Mouse (Mus musculus): Measurements from ENCODE around the gene Olfr191.
"Not testable (repeated sequence)": the region's sequence is repeated elsewhere in the genome, so short reads cannot be mapped to it uniquely, and the experiment has no call there.

The Olfr191 gene

GRCm38 (mm10) chr16:59089722-59090121, at the start of gene Olfr191:
Gene Olfr191 (minus strand): TSS chr16:59089822.
- not testable (repeated sequence) for DNase-seq (ENCODE audit: low read depth, low spot score)

GRCm38 (mm10) chr16:59130740-59131139, 41.1 kb upstream of the Olfr191 start:
- no peak for DNase-seq (ENCODE audit: low read depth, low spot score)

GRCm38 (mm10) chr16:59120969-59121368, 31.3 kb upstream of the Olfr191 start, which contains the start of gene Olfr194:
Gene Olfr194 (minus strand): TSS chr16:59121069.
- no peak for DNase-seq (ENCODE audit: low read depth, low spot score)

GRCm38 (mm10) chr16:59111781-59112180, 22.2 kb upstream of the Olfr191 start, which contains the start of gene Olfr193:
Gene Olfr193 (minus strand): TSS chr16:59111881.
- no peak for DNase-seq (ENCODE audit: low read depth, low spot score)

- not testable (repeated sequence) for DNase-seq (ENCODE audit: low read depth, low spot score)
Measured at GRCm38 (mm10) chr16:59108522-59108921, 18.9 kb upstream of the Olfr191 start.

- DNase-seq (ENCODE audit: low read depth, low spot score): no peak
Measured at GRCm38 (mm10) chr16:59105312-59105711, 15.7 kb upstream of the Olfr191 start.

GRCm38 (mm10) chr16:59081113-59081512, 8.5 kb downstream of the Olfr191 start:
- DNase-seq (ENCODE audit: low read depth, low spot score): not testable (repeated sequence)

- no peak for DNase-seq (ENCODE audit: low read depth, low spot score)
Measured at GRCm38 (mm10) chr16:59077905-59078304, 11.7 kb downstream of the Olfr191 start, which contains the start of gene Olfr190. Gene Olfr190 (minus strand): TSS chr16:59078005.

GRCm38 (mm10) chr16:59073520-59073919, 16.1 kb downstream of the Olfr191 start:
- no peak for DNase-seq (ENCODE audit: low read depth, low spot score)

- no peak for DNase-seq (ENCODE audit: low read depth, low spot score)
Measured at GRCm38 (mm10) chr16:59071755-59072154, 17.9 kb downstream of the Olfr191 start.

- not testable (repeated sequence) for DNase-seq (ENCODE audit: low read depth, low spot score)
Measured at GRCm38 (mm10) chr16:59062411-59062810, 27.2 kb downstream of the Olfr191 start.

GRCm38 (mm10) chr16:59049286-59049685, 40.3 kb downstream of the Olfr191 start:
- not testable (repeated sequence) for DNase-seq (ENCODE audit: low read depth, low spot score)

GRCm38 (mm10) chr16:59048860-59049259, 40.8 kb downstream of the Olfr191 start:
- no peak for DNase-seq (ENCODE audit: low read depth, low spot score)

GRCm38 (mm10) chr16:59047579-59047978, 42.0 kb downstream of the Olfr191 start:
- DNase-seq (ENCODE audit: low read depth, low spot score): no peak

GRCm38 (mm10) chr16:59045835-59046234, 43.8 kb downstream of the Olfr191 start:
- DNase-seq (ENCODE audit: low read depth, low spot score): no peak

GRCm38 (mm10) chr16:59039710-59040109, 49.9 kb downstream of the Olfr191 start, which contains the start of gene Olfr187:
Gene Olfr187 (minus strand): TSS chr16:59039767.
- DNase-seq (ENCODE audit: low read depth, low spot score): no peak
